Mouse (Mus musculus) testis, adult 2 months (tissue): ENCODE results near the gene Rxfp1.

Experiments used
- CTCF ChIP-seq: fragments of 200-500 bp; IDR thresholded peaks from 2 replicates; pipeline ENCODE4 v1.5.1; 2012; ENCODE audit warnings: low read depth, mild to moderate bottlenecking, inconsistent platforms, low read length, moderate library complexity; ENCODE audit not compliant: control insufficient read depth, insufficient read depth, insufficient replicate concordance
- POLR2A ChIP-seq: fragments of 200-500 bp; IDR thresholded peaks from 2 replicates; pipeline ENCODE4 v1.6.1; 2012; ENCODE audit warnings: low read depth, mild to moderate bottlenecking, inconsistent platforms, low read length, moderate library complexity; ENCODE audit not compliant: control insufficient read depth

DNA sequence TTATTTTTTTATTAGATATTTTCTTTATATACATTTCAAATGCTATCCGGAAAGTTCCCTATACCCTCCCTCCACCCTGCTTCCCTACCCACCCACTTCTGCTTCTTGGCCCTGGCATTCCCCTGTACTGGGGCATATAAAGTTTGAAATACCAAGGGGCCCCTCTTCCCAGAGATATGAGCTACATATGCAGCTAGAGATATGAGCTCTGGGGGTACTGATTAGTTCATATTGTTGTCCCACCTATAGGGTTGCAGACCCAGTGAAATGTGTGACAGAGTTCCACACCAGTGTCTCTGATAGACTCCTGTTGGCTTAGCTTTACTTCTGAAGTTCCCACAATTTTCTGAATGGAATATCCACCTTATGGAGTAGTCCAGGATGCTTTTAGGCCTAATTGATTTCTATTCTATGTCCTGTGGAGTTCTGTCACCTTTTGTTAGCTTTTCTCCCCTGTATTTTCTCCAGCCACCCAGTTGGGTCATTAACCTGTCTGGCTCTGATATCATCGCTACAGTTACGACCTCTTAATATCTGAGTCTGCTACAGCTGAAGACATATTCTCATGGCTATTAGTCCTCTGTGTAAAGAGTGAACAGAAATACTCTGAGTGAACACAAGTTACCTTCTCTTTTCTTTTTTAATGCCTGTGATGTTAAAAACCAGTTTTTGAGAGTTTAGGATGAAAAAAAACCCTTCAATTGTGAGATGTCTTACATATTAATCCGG lies 16.8 kb downstream of the Rxfp1 start:
- TF ChIP-seq CTCF: no peak
- no peak for TF ChIP-seq POLR2A
